Mouse (Mus musculus) adrenal gland, postnatal 25 days (tissue): ENCODE data around the gene D230025D16Rik. TPM values are rescaled to one million over a fixed set of nuclear protein-coding genes. Genes with fewer than 3 reads are reported as not detected.
"Not testable (repeated sequence)": the region's sequence is repeated elsewhere in the genome, so short reads cannot be mapped to it uniquely, and the experiment has no call there.

ENCODE experiments used
- DNase-seq: peaks from one replicate; pipeline ENCODE4 v3.0.0; 2021; ENCODE audit warnings: mixed read lengths
- long read RNA-seq: library from polyadenylated mRNA; stranded (forward); transcript quantifications from one replicate; pipeline ENCODE4 v2.0.0, GENCODE M21; 2021
- total RNA-seq: library from RNA; stranded (reverse); gene quantifications from 2 replicates; pipeline ENCODE4 v1.2.3, GENCODE M21; 2021

The D230025D16Rik gene
- total RNA-seq = 27.9 and 34.5 TPM in 2 replicates
- long read RNA-seq, transcript D230025D16Rik-201 (16 exons, 2,916 nt) = major isoform, 30 of 39 reads
- long read RNA-seq, partial matches to known transcripts = 2 of 39 reads
- long read RNA-seq, other reads (novel, unspliced or antisense) = 6 of 39 reads

DNA sequence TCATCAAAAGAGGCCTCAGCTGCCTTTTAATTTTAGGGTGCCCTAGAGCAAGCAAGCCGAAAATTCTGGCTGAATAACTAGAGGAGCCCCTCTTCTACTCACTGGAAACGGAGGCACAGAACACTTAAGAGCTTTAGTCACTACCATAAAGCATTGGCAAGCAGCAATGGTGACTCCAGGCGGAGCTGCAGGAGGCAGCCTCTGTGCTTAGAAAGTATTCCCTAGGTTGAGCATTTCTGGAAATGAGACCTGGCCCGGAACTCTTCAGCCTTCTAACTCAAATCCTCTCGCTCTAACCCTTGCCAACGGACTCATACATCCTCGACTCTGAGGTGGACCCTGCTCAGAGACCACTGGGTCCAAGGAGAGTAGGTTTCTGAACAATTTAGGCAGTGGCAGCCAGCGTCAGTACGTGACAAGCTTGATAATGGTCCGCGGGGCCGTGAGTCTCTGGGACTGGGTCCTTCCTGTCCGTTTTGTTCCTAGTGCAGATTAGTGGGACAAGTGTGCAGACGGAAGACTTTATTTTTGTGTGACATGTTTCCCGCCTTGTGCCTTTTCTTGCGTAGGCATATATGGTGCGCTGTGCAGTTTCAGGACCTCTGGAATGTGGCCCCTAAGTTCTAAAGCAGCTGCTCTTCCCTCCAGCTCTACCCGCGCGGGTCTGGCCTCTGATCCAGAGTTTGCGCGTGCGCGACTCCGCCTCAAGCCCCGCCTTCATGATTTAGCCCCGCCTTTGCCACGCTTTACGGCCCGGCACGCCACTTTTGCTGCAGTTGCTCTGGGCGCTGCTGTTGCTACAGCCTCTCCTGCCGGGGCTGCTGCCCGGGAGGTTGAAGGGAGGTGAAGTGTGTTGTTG lies at the start of gene D230025D16Rik:
Gene D230025D16Rik, plus strand, starts transcription at position 733 of the 859 bp plus-strand sequence.
- peak; percentile 97 for DNase-seq

DNA sequence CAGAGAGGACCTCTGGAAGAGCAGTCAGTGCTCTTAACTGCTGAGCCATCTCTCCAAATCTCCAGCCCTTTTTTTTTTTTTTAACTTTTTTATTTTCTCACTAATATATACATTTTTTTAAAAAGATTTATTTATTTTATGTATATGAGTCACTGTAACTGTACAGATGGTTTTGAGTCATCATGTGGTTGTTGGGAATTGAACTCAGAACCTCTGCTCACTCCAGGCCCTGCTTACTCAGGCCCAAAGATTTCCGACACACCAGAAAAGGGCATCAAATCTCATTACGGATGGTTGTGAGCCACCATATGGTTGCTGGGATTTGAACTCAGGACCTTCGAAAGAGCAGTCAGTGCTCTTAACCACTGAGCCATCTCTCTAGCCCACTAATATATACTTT lies 49.7 kb upstream of the D230025D16Rik start:
- not testable (repeated sequence) for DNase-seq

DNA sequence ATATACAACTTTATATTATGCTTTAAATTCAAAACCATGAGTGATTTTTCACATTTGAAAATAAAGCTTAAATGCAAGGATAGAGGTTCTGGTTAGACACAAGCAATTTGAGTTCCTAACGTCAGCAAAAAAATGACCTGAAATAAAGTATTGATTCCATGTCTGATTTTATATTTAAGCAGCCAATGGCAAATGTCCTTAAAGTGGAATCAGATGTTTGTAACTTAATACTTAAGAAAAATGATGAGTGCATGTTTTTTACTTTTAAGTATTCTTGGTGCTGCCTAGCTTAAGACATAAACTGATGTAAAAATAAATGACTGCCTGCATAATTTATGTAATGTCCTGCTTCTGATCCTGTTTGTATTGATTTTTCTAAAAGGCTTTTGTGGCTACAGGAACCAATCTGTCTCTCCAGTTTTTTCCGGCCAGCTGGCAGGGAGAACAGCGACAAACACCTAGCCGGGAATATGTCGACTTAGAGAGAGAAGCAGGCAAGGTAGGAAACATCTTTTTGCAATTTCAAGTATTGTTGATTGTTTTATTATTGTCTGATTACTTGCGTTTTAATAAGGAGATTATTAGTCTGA lies 46.6 kb upstream of the D230025D16Rik start:
- no peak for DNase-seq

DNA sequence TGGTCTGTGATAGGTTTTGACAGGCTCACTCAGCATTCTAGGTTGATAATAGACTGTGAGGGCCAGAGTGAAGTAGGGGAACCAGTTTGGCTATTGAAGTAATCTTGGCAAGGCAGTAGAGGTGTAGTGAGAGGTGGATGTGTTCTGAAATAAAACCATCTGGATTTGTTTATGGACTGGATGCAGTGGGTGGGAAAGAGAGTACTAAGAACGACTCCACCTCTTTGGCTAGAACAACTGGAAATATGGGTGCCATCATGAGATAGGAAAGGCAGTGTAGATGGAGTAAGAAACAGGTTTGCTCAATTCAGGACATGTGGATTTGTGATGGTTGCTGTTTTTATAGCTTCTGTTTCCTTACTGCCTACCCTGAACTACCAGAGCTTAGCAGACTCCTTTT lies 42.7 kb upstream of the D230025D16Rik start:
- no peak for DNase-seq

DNA sequence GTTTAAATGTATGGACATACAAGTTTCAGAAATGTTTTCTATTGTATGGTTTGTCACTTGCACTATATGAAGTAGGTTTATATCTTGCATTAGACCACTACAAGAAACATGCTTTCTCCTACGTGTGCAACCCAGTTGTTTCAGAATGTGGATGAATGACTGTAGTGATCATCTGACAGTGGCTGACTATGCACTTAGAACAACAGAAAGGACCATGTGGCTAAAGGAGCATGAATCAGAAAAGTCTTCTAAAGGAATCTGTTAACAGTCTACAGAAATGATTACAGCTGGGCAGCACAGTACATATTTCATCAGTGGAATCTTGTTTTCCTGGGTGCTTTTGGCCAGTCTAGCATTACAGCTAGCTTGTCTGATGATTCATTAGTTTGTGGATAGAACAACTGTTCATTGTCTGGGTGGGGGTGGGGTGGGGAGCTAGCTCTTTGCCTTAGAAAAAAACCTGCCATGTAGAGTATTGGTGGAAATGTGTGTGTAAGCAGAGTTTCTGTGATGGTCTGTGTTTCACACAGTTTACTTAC lies 38.4 kb upstream of the D230025D16Rik start:
- no peak for DNase-seq

DNA sequence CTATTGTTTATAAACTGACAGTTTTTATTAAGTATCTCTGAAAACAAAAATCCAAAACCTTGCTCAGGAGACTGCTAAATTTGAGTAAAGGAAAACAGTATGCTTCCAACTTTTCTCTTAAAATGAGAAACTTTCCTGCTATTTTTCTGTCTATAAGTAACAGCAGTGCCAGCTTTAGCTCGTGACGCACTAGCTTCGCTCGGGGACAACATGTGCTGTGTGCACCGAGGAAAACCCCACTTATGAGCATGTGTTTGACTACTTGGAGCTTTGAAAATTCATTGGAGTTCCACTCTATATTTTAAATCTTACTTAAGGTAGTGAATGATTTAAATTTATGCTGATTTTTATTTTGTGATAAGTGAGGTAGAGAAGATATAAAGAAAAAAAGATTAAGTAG lies 32.8 kb upstream of the D230025D16Rik start:
- DNase-seq = no peak

DNA sequence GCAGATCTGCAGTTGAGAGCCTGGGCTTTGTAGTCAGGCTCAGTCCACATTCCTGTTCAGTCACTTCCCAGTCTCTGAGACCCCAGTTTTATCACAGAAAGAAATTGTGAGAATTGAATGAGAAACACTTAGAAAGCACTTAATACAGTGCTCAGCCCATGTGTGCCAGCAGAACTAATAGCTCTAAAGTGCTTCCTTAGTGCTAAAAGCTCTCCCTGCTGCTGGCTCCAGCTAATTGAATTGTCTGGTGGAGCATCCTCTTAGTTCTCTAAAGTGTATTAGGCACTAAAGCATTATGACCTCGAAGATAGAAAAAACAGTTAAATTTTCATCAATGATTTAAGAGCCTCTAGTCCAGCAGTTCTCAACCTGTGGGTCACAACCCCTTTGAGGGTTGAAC lies 19.2 kb upstream of the D230025D16Rik start:
- DNase-seq = no peak

DNA sequence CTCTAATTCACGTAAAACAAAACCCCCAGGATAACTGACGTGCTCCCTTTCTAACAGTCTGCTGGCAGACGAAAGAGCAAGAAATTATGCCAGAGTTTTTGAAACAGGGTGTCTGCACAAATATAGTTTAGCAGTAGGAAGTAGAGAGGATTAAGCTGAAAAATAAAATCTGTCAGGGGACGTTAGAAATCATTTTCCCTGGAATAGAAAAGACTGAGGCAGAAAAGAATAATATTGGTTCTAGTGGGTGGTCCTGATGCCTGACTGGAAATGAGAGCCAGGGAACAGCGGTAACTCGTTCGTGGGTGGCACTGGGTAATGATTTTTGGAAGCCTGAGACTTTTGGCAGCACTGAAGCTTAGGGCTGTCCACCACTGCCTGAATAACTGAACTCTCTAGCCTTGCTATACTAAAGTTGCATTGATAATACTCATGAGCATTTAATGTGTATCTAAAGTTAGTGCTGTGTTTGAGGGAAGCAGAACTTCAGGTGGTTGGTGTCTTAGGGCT lies 18.1 kb upstream of the D230025D16Rik start:
- DNase-seq = no peak

DNA sequence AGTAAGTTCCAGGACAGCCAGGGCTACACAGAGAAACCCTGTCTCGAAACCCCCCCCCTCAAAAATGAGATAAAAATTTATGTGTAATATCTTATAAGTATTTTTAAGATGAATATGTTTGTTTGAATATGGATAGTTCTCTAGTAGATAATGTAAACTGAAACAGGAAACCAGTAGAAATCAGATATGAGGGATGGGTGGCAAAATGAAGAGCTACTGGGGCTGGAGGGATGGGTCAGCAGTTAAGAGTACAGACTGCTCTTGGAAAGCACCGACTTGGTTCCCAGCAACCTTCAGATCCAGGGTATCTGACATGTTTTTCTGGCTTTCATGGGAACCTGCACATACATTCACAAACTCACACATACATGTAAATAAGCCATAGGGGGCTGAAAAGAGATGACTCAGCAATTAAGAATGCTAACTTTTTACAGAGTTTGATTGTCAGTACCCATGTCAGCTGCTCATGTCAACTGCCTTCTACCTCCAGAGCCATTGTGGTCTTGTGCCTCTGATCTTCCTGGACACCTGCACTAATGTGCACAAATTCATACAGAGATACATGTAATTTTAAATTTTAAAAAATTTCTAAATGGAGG lies 17.2 kb upstream of the D230025D16Rik start:
- no peak for DNase-seq

DNA sequence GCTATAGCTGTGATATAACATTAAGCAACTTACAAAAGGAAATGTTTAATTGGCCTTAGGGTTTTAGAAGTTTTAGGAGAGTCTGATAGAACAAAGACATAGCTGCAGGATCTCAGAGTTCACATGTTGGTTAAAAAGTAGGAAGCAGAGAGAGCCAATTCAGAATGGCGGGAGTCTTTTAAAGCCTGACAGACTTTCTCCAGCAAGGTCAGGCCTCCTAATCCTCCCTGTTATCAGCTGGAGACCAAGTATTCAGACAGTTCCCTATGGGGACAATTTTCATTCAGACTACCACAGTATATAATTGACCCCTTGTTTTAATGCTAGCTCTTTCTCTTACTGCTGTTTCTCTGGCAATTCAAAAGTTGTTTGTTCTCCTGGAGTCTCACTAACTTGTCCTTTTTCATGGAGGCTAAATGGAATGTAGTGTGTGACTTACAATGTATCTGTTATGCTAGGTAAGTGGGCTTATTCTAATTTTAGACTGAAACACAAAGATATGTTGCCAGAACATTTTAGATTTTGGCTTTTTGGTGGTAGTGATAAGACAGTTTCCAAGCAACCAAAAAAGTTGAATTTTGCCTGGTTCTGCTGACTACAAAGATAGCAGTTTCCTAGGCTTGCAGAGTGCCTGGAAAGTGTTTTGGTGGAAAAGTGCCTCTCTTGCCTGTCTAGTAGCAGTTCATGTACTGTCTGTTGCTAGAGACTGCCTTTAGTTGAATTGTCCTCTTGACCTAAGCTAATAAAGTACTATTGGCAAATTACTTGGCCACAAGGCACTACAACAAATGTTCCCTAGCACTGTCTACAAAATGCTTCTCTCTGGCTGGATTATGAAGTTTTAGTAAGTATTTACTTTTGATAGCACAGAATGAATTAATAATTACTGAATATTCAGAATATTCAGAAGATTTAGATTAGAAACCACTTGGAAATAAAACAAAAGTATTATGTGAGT lies 15.5 kb upstream of the D230025D16Rik start:
- DNase-seq = no peak

DNA sequence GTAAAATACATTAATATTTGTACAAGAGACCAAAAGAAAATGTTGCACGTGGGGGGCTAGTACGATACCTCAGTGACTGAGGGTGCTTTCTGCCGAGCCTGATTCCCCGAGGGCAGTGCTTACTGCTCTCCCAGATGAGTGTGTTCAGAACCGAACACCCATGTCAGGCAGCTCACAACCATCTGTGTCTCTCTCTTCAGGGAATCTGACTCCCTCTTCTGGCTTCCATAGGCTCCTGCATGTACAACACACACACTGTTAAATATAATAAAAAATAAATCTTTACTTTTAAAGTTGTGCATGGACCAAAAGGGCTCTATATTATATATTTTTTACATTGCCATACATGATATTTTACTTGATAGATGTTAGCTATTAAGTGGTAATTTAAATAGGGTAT lies 10.8 kb upstream of the D230025D16Rik start:
- DNase-seq = no peak

DNA sequence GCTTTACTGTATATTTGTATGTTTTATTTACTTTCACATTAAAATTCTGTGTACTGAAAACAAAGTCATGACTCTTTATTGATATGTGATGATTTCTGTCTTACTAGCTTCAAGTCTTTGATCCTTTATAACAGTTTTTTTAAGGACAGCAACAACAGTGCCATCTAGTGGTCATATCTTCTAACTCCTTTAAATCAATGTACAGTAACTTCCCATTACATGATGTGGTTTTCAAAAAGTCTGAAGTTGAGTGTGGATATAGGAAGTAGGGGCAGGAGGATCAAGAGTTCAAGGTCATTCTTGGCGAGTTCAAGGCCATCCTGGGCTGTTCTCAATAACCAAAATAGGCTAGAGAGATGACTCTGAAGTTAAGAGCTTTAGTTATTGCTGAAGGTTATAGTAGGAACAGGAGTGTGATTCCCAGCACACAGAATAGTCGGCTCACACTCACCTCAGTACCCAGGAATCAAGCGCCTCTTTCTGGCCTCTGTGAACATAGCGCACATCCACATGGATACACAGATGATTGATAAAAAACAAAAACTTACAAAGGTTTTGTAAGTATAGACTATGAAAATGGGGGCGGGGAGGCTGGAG lies 6.9 kb upstream of the D230025D16Rik start:
- DNase-seq = no peak

DNA sequence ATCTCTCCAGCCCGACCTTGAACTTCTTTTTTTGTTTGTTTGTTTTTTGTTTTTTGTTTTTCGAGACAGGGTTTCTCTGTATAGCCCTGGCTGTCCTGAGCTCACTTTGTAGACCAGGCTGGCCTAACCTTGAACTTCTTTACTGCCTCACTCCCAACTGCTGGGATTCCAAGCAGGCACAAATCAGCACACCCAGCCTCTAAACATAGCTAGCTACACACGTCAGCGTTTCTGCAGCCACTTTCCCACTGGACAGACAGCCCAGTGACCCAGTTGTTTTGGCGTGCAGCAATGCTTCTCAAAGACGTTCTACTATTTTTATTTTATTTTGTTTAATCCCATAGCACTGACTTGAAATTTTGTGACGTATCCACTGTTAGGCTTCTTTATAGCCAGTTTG lies 1.1 kb upstream of the D230025D16Rik start:
- peak; percentile 5 for DNase-seq

DNA sequence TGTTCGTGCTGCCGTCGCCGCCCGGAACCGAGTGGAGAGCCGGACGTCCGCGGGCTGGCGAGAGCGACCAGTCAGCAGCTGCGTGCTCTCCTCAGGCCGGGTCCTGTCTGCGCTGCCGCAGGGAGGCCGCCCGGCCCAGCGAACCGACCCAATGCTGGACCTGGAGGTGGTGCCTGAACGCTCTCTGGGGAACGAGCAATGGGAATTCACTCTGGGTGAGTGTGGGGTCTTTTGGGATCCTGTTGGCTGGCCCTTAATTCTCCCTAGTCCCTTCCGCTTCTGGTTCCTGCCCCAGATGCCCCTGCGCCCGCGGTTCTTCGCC lies 288 bp downstream of the D230025D16Rik start:
- DNase-seq = no peak

DNA sequence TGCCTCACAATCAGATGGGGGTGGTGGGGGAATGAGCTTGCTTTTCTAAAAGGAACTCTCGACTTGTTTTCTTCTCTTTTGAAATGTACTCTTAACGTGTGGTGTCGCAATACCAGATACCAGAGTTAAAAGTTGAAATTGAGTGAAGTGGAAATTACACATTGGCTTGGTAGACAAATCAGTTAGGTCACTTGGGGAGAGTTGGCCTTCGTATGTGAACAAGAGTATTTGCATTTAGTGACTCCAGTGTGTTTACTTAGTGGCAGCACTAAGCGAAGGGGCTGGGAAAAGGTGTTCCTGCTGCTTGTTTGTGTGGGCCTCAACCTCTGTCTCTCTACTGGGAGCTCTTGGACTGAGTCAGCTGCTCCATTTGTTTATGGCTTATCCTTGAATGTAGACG lies 972 bp downstream of the D230025D16Rik start:
- DNase-seq = no peak

DNA sequence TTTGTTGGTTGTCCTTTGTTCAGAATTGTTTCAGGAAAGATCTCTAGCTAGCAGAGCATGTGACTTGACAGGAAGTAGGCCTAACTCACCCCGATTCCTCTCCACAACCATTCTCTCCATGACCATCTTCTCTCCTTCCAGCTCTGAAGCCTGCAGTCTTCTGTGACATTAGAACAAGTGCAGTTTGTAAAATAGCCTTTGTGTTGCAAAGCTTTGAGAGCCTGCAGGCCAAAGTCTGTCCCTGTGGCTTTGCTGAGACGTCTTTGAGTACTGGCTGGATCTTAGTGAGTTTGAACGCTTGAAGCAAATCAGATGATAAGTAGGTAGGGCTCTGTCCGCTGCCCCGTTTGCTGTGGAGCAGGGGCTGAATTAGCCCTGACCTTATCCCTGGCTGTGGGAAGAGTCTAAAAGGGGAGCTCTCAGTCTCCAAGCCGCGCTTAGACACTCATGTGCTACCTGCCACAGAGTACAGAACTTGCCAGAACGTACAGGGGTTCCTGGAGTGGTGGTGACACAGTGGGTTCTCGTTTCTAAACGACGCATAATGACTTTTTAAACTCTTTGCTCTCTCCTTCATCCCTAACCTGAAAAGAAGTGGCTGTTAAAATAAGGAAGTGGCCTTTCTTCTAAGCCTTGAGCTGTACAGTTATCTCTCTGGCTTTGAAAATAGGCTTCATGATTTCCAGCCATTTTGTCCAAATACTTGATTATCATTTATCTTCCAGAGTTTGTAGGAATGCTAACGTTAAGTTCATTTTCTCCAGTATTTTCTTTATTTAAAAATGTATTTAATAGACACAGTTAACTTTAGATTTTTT lies 6.8 kb downstream of the D230025D16Rik start:
- DNase-seq = no peak

DNA sequence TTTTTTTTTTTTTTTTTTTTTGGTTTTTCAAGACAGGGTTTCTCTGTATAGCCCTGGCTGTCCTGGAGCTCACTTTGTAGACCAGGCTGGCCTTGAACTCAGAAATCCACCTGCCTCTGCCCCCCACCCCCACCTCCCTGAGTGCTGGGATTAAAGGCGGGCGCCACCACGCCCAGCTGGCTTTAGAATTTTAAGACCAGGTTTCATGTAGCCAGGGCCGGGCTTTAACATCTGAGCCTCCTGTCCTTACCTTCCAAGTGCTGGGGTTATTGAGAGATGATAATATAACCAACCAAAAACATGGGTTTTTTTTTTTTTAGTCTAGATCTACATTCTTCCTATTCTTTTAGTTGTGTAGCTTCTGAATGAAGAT lies 7.4 kb downstream of the D230025D16Rik start:
- DNase-seq = not testable (repeated sequence)

DNA sequence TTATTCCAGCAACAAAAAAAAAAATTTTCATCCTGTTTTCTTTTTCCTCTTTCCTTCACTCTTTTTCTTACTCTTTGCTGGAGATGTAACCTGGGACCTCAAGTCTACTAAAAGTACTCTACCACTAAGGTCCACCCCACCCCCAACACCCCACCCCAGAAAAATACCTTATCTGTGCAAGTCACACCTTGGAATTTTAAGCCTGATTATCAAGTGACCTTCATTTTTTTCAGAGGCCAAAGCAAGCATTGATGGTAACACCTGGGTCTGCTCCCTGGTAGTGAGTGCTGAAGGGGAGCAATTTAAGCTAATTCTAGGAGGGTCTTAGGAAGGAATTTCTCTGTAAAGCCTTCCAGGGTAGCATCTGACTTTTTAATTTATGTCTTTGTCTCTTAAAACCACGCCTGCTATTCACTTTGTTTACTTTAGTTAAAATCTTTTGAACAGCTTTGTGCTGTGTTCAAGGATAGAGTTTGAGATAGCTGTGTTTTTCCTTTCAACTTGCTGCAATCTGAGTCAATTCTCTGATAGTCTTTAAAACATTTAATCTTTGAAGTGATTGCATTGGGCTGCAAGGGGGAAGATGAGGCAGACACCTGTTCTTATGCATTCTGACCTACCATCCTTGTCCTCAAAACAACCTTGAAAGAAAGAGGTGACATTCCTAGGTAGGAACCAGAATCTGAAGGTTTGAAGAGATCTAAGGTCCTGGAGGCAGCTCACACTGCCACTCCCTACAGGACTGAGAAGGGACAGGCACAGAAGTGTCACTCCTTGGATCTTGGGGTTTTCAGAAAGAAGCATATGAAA lies 8.4 kb downstream of the D230025D16Rik start:
- no peak for DNase-seq

DNA sequence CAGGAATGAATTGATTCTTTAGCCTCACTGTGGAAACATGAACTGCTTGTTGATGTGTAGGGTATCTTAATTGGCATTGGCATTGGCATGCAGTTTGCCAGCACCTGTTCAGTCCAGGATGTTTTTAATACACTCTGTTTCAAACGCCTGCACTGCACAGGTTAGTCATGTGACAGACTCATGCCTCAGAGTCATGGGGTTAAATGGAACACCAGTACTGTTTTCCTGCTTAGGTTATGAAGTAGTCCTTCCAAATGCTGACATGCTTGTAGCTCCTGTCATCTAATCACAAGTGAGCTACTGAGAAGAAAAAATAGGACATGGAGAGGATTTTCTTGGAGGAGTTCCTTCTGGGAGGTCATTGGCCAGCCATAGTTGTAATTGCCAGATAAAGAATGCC lies 10.3 kb downstream of the D230025D16Rik start:
- no peak for DNase-seq
